Comparison of ENCODE assay signal across 9 mouse cellular contexts in genomic region chr4:40285582-40285981, GRCm38 (mm10). TPM values are rescaled to one million over a fixed set of nuclear protein-coding genes. Genes with fewer than 3 reads are reported as not detected.
DNase-seq lines count a peak whose midpoint lies in the region; ATAC-seq and TF ChIP-seq lines count a peak whose summit lies in the region.
"Had no signal": no experiment of that assay in that cellular context is flagged by ENCODE, and none has a peak within 500 bp of the region (broad histone marks: within the 10 kb centered on the region; RNA-seq: fewer than 3 reads in every experiment).

No protein-coding gene starts in this region.

- intact Hi-C loops in left cerebral cortex, adult 2 months (cut with DNase I), result loop anchor here (2.0 to 5.0 kb wide), 2 partner anchors 103 to 397 kb away; no protein-coding TSS in a partner anchor

- WGBS in intestine, postnatal 0 days, result 13% methylated on average over 4 of the region's 4 CpGs
- WGBS in intestine, embryonic 16.5 days, result 21% methylated on average over 4 of the region's 4 CpGs
- WGBS in neural tube, embryonic 11.5 days, result 16% methylated on average over 4 of the region's 4 CpGs

- DNase-seq in Patski (ENCODE audit: low read depth, low spot score), result no peak
- peak; percentile 82 to 86 for DNase-seq in cerebellum, postnatal 14 days
- DNase-seq in heart, postnatal 4 days, result peak; percentile 75
- DNase-seq in left cerebral cortex, adult 2 months (ENCODE audit: extremely low spot score in 1 of 2, low spot score in 2 of 2), result peak; percentile 71 to 75
- DNase-seq in neural tube, embryonic 11.5 days (ENCODE audit: low spot score), result peak; percentile 56
- peak; percentile 78 for DNase-seq in thymus, postnatal 14 days

- no peaks in the 10 kb centered on the region for H3K27me3 ChIP-seq in intestine, postnatal 0 days (replicated peaks; ENCODE audit: control insufficient read depth, insufficient read depth, low read length)
- H3K27me3 ChIP-seq in intestine, embryonic 16.5 days (replicated peaks; ENCODE audit: control insufficient read depth, insufficient read depth, low read length), result no peaks in the 10 kb centered on the region
- H3K27me3 ChIP-seq in Patski, result no peaks in the 10 kb centered on the region
- H3K27me3 ChIP-seq in neural tube, embryonic 11.5 days (ENCODE audit: control insufficient read depth, insufficient read depth, low read length), result no peaks in the 10 kb centered on the region
- H3K27me3 ChIP-seq: liver, embryonic 15.5 days had no signal

- H3K36me3 ChIP-seq in intestine, postnatal 0 days (ENCODE audit: control insufficient read depth, insufficient read depth), result no peaks in the 10 kb centered on the region
- H3K36me3 ChIP-seq in intestine, embryonic 16.5 days (ENCODE audit: control insufficient read depth, insufficient read depth, low read length), result no peaks in the 10 kb centered on the region
- H3K36me3 ChIP-seq in neural tube, embryonic 11.5 days (ENCODE audit: control insufficient read depth, insufficient read depth, low read length), result no peaks in the 10 kb centered on the region
- H3K36me3 ChIP-seq: liver, embryonic 15.5 days had no signal

- in situ Hi-C loops in Patski (cut with MboI; ENCODE audit: low pct_unique_long_range_greater_than_20kb), result loop anchor here (5.0 kb wide), 1 partner anchor 103 kb away; no protein-coding TSS in a partner anchor

- no peak overlapping the region for H3K9ac ChIP-seq in intestine, postnatal 0 days (ENCODE audit: low read depth, low read length)
- H3K9ac ChIP-seq in intestine, embryonic 16.5 days (ENCODE audit: low read depth, low read length), result no peak overlapping the region
- no peak overlapping the region for H3K9ac ChIP-seq in neural tube, embryonic 11.5 days (ENCODE audit: low read length)
- H3K9ac ChIP-seq: liver, embryonic 15.5 days had no signal

- ATAC-seq in intestine, postnatal 0 days, result no peak
- no peak for ATAC-seq in intestine, embryonic 16.5 days
- no peak for ATAC-seq in Patski
- no peak for ATAC-seq in neural tube, embryonic 11.5 days (ENCODE audit: insufficient read depth, low FRiP score, low TSS enrichment)

- peak; percentile 89 for TF ChIP-seq CTCF in intestine, postnatal 0 days (IDR thresholded peaks at IDR 0.05; ENCODE audit: low read depth)
- peak; percentile 75 for TF ChIP-seq CTCF in Patski (IDR thresholded peaks at IDR 0.05)
- TF ChIP-seq CTCF in left cerebral cortex, adult 2 months (IDR thresholded peaks at IDR 0.05), result peak; percentile 90

- H3K9me3 ChIP-seq in intestine, postnatal 0 days (ENCODE audit: control insufficient read depth), result no peaks in the 10 kb centered on the region
- H3K9me3 ChIP-seq in intestine, embryonic 16.5 days (ENCODE audit: control insufficient read depth, low read length), result no peaks in the 10 kb centered on the region
- H3K9me3 ChIP-seq in neural tube, embryonic 11.5 days (ENCODE audit: control insufficient read depth, low read length), result no peaks in the 10 kb centered on the region
- H3K9me3 ChIP-seq: liver, embryonic 15.5 days had no signal

- no peak overlapping the region for H3K27ac ChIP-seq in intestine, postnatal 0 days (ENCODE audit: low read depth, low read length)
- no peak overlapping the region for H3K27ac ChIP-seq in intestine, embryonic 16.5 days (ENCODE audit: low read length)
- H3K27ac ChIP-seq in left cerebral cortex, adult 2 months, result no peak overlapping the region
- H3K27ac ChIP-seq in neural tube, embryonic 11.5 days (ENCODE audit: low read depth, low read length), result no peak overlapping the region
- H3K27ac ChIP-seq: liver, embryonic 15.5 days had no signal

- no peak overlapping the region for H3K4me3 ChIP-seq in intestine, postnatal 0 days (ENCODE audit: low read depth, low read length)
- H3K4me3 ChIP-seq in intestine, embryonic 16.5 days (ENCODE audit: low read length), result no peak overlapping the region
- H3K4me3 ChIP-seq in left cerebral cortex, adult 2 months, result no peak overlapping the region
- H3K4me3 ChIP-seq in neural tube, embryonic 11.5 days (ENCODE audit: low read depth, low read length), result no peak overlapping the region
- H3K4me3 ChIP-seq: liver, embryonic 15.5 days had no signal

- H3K4me1 ChIP-seq in intestine, postnatal 0 days (replicated peaks; ENCODE audit: control insufficient read depth, insufficient read depth, low read length), result no peaks in the 10 kb centered on the region
- H3K4me1 ChIP-seq in intestine, embryonic 16.5 days (ENCODE audit: control insufficient read depth, insufficient read depth, low read length), result no peaks in the 10 kb centered on the region
- no peaks in the 10 kb centered on the region for H3K4me1 ChIP-seq in neural tube, embryonic 11.5 days (ENCODE audit: control insufficient read depth, insufficient read depth, low read length)
- H3K4me1 ChIP-seq: liver, embryonic 15.5 days had no signal

- no peak overlapping the region for H3K4me2 ChIP-seq in intestine, postnatal 0 days (replicated peaks; ENCODE audit: low read depth)
- no peak overlapping the region for H3K4me2 ChIP-seq in intestine, embryonic 16.5 days (ENCODE audit: low read depth, low read length)
- no peak overlapping the region for H3K4me2 ChIP-seq in neural tube, embryonic 11.5 days (ENCODE audit: low read depth)
- H3K4me2 ChIP-seq: liver, embryonic 15.5 days had no signal

- POLR2A ChIA-PET in Patski (lab: Charles Lee), result no interaction called here

- CTCF ChIA-PET in Patski (lab: Charles Lee), result interaction anchor here (1.3 to 3.0 kb wide), 5 partner anchors 15 to 150 kb away, joined by 4 to 18 read pairs (median 9); no protein-coding TSS in a partner anchor

RNA-seq across cellular contexts. Expression of gene Ndufb6, which starts 6.4 kb away (rescaled TPM):
- polyA plus RNA-seq in intestine, postnatal 0 days (2015; fragmentation: Nextera tagmentation; extraction: Ambion mirVana), result 370 and 403 TPM in 2 replicates
- polyA plus RNA-seq in intestine, embryonic 16.5 days (2015; fragmentation: Nextera tagmentation; extraction: Ambion mirVana), result 399 and 413 TPM in 2 replicates
- 191 TPM for polyA plus RNA-seq in Patski (2021)
- total RNA-seq in heart, postnatal 4 days (2021), result 100 to 1,000 TPM; 396 to 411 TPM
- 100 to 1,000 TPM; 164 to 187 TPM for total RNA-seq in left cerebral cortex, adult 2 months (2021)
- polyA plus RNA-seq in neural tube, embryonic 11.5 days (2014; fragmentation: Nextera tagmentation; extraction: Ambion mirVana), result 274 and 296 TPM in 2 replicates

RNA-seq across cellular contexts. Expression of gene Topors, which starts 15.9 kb away (rescaled TPM):
- polyA plus RNA-seq in intestine, postnatal 0 days (2015; fragmentation: Nextera tagmentation; extraction: Ambion mirVana), result 18.3 and 19.8 TPM in 2 replicates
- 30.4 and 31.4 TPM in 2 replicates for polyA plus RNA-seq in intestine, embryonic 16.5 days (2015; fragmentation: Nextera tagmentation; extraction: Ambion mirVana)
- polyA plus RNA-seq in Patski (2021), result 27.6 TPM
- total RNA-seq in heart, postnatal 4 days (2021), result 10 to 100 TPM; 21.2 to 22.0 TPM
- total RNA-seq in left cerebral cortex, adult 2 months (2021), result 10 to 100 TPM; 19.2 to 21.9 TPM
- polyA plus RNA-seq in neural tube, embryonic 11.5 days (2014; fragmentation: Nextera tagmentation; extraction: Ambion mirVana), result 49.0 and 49.3 TPM in 2 replicates

RNA-seq across cellular contexts. Expression of gene Smim27, which starts 16.2 kb away (rescaled TPM):
- 35.4 and 42.9 TPM in 2 replicates for polyA plus RNA-seq in intestine, postnatal 0 days (2015; fragmentation: Nextera tagmentation; extraction: Ambion mirVana)
- 27.4 and 28.9 TPM in 2 replicates for polyA plus RNA-seq in intestine, embryonic 16.5 days (2015; fragmentation: Nextera tagmentation; extraction: Ambion mirVana)
- polyA plus RNA-seq in Patski (2021), result 4.3 TPM
- 10 to 100 TPM; 37.0 to 37.9 TPM for total RNA-seq in heart, postnatal 4 days (2021)
- 10 to 100 TPM; 10.3 to 11.8 TPM for total RNA-seq in left cerebral cortex, adult 2 months (2021)
- 21.6 and 27.7 TPM in 2 replicates for polyA plus RNA-seq in neural tube, embryonic 11.5 days (2014; fragmentation: Nextera tagmentation; extraction: Ambion mirVana)

RNA-seq across cellular contexts. Expression of gene Ddx58, which starts 46.0 kb away (rescaled TPM):
- 18.0 and 19.3 TPM in 2 replicates for polyA plus RNA-seq in intestine, postnatal 0 days (2015; fragmentation: Nextera tagmentation; extraction: Ambion mirVana)
- 9.9 and 10.8 TPM in 2 replicates for polyA plus RNA-seq in intestine, embryonic 16.5 days (2015; fragmentation: Nextera tagmentation; extraction: Ambion mirVana)
- 15.0 TPM for polyA plus RNA-seq in Patski (2021)
- total RNA-seq in heart, postnatal 4 days (2021), result 1 to 10 TPM; 6.9 to 7.4 TPM
- 1 to 10 TPM; 3.6 to 4.2 TPM for total RNA-seq in left cerebral cortex, adult 2 months (2021)
- 2.8 and 4.1 TPM in 2 replicates for polyA plus RNA-seq in neural tube, embryonic 11.5 days (2014; fragmentation: Nextera tagmentation; extraction: Ambion mirVana)
